Mouse (Mus musculus) midbrain, embryonic 10.5 days (tissue): ENCODE results near the gene Lcor. TPM values are rescaled to one million over a fixed set of nuclear protein-coding genes. Genes with fewer than 3 reads are reported as not detected.

Experiments
- DNase-seq: peaks from one replicate; pipeline ENCODE4 v3.0.0-alpha.2; 2017; ENCODE audit warnings: low spot score
- H3K27ac ChIP-seq: fragments of 300-500 bp; sonication (generic); replicated peaks from 2 replicates; pipeline ENCODE4 v1.5.1; 2016; ENCODE audit warnings: mild to moderate bottlenecking
- H3K27me3 ChIP-seq: fragments of 300-500 bp; sonication (generic); 2 replicates; pipeline ENCODE4 v1.6.1; 2016; ENCODE audit warnings: low read depth, mild to moderate bottlenecking; ENCODE audit not compliant: poor library complexity, severe bottlenecking
- H3K36me3 ChIP-seq: fragments of 300-500 bp; sonication (generic); 2 replicates; pipeline ENCODE4 v1.6.1; 2016; ENCODE audit warnings: mild to moderate bottlenecking, moderate library complexity
- H3K4me1 ChIP-seq: fragments of 300-500 bp; sonication (generic); 2 replicates; pipeline ENCODE4 v1.6.1; 2016
- H3K4me3 ChIP-seq: fragments of 300-500 bp; sonication (generic); 2 replicates; pipeline ENCODE4 v1.5.1; 2016; ENCODE audit warnings: mild to moderate bottlenecking, moderate library complexity
- H3K9me3 ChIP-seq: fragments of 300-500 bp; sonication (generic); replicated peaks from 2 replicates; pipeline ENCODE4 v1.6.1; 2016; ENCODE audit warnings: mild to moderate bottlenecking
- WGBS: fragments of 180-500 bp; shearing (Covaris S2); methylation state at CpG from one replicate; pipeline ENCODE4 v1.1.7; 2016; 5-methylcytosine and 5-hydroxymethylcytosine counted together
- polyA plus RNA-seq: library from polyadenylated mRNA; unstranded; fragments of >200 nt; fragmentation: Nextera tagmentation; extraction: Ambion mirVana; gene quantifications from 2 replicates; pipeline ENCODE4 v1.2.1, GENCODE M21; 2016

Lcor gene
- polyA plus RNA-seq, 1 experiment from 2014 or later = 13.9 TPM

GRCm38 (mm10) chr19:41449415-41450075 is 32.9 kb upstream of the Lcor start:
- 0 out of 2 replicates have a peak, but pooled peaks cover 6% of the 10 kb centered on the region for H3K4me1 ChIP-seq
- H3K36me3 ChIP-seq = no peaks in the 10 kb centered on the region
- no peaks in the 10 kb centered on the region for H3K9me3 ChIP-seq
- DNase-seq = no peak
- WGBS = 72% methylated on average over 7 of the region's 7 CpGs
- H3K27ac ChIP-seq = no peak overlapping the region
- no peaks in the 10 kb centered on the region for H3K27me3 ChIP-seq
- H3K4me3 ChIP-seq = no peak overlapping the region

GRCm38 (mm10) chr19:41452166-41452565 is 30.3 kb upstream of the Lcor start:
- H3K4me3 ChIP-seq = no peak overlapping the region
- H3K36me3 ChIP-seq = no peaks in the 10 kb centered on the region
- WGBS = 21% methylated on average over 3 of the region's 3 CpGs
- H3K27me3 ChIP-seq = no peaks in the 10 kb centered on the region
- no peaks in the 10 kb centered on the region for H3K9me3 ChIP-seq
- 0 out of 2 replicates have a peak, but pooled peaks cover 9% of the 10 kb centered on the region for H3K4me1 ChIP-seq
- H3K27ac ChIP-seq = no peak overlapping the region
- no peak for DNase-seq

- no peak for DNase-seq
- 0 out of 2 replicates have a peak, but pooled peaks cover 7% of the 10 kb centered on the region for H3K4me1 ChIP-seq
- whole genome bisulfite sequencing = 95% methylated on average over 4 of the region's 7 CpGs
These were observed 27.8 kb upstream of the Lcor start for GRCm38 (mm10) chr19:41454601-41455000.

GRCm38 (mm10) chr19:41455091-41455626 is 27.3 kb upstream of the Lcor start:
- Histone ChIP-seq H3K4me1 (0 out of 2 replicates have a peak, but pooled peaks cover 5% of the 10 kb centered on the region), H3K36me3 (no peaks in the 10 kb centered on the region), H3K9me3 (no peaks in the 10 kb centered on the region), H3K4me3 (no peak overlapping the region), H3K27ac (no peak overlapping the region; the same call in 1 of the 2 replicates), H3K27me3 (no peaks in the 10 kb centered on the region)
- WGBS = 76% methylated on average over 6 of the region's 6 CpGs
- peak; percentile 29 for DNase-seq

More at GRCm38 (mm10) chr19:41454601-41455000, 27.8 kb upstream of the Lcor start:
- H3K36me3 ChIP-seq = no peaks in the 10 kb centered on the region
- no peak overlapping the region for H3K4me3 ChIP-seq
- H3K27ac ChIP-seq = no peak overlapping the region; the same call in 1 of the 2 replicates
- H3K9me3 ChIP-seq = no peaks in the 10 kb centered on the region
- H3K27me3 ChIP-seq = no peaks in the 10 kb centered on the region

- H3K9me3 ChIP-seq = no peaks in the 10 kb centered on the region
- WGBS = 89% methylated on average over 5 of the region's 5 CpGs
- H3K27me3 ChIP-seq = no peaks in the 10 kb centered on the region
- H3K27ac ChIP-seq = no peak overlapping the region
- DNase-seq = no peak
- no peaks in the 10 kb centered on the region for H3K36me3 ChIP-seq
- no peak overlapping the region for H3K4me3 ChIP-seq
- H3K4me1 ChIP-seq = 0 out of 2 replicates have a peak, but pooled peaks cover 5% of the 10 kb centered on the region
These were observed 25.3 kb upstream of the Lcor start for GRCm38 (mm10) chr19:41457181-41457580.

- no peak for DNase-seq
- Histone ChIP-seq H3K4me1 (no peaks in the 10 kb centered on the region), H3K27ac (no peak overlapping the region), H3K27me3 (no peaks in the 10 kb centered on the region), H3K36me3 (no peaks in the 10 kb centered on the region), H3K9me3 (no peaks in the 10 kb centered on the region), H3K4me3 (no peak overlapping the region)
- 87% methylated on average over 9 of the region's 9 CpGs for WGBS
These were observed 20.2 kb upstream of the Lcor start for GRCm38 (mm10) chr19:41462166-41462735.

GRCm38 (mm10) chr19:41463841-41464240 is 18.6 kb upstream of the Lcor start:
- H3K36me3 ChIP-seq = no peaks in the 10 kb centered on the region
- H3K4me3 ChIP-seq = no peak overlapping the region
- no peaks in the 10 kb centered on the region for H3K4me1 ChIP-seq
- H3K27ac ChIP-seq = no peak overlapping the region
- no peaks in the 10 kb centered on the region for H3K27me3 ChIP-seq
- no peak for DNase-seq
- no peaks in the 10 kb centered on the region for H3K9me3 ChIP-seq
- 93% methylated on average over 5 of the region's 5 CpGs for WGBS

GRCm38 (mm10) chr19:41466475-41466874 is 16.0 kb upstream of the Lcor start:
- no peaks in the 10 kb centered on the region for H3K27me3 ChIP-seq
- H3K27ac ChIP-seq = no peak overlapping the region
- H3K4me3 ChIP-seq = no peak overlapping the region
- no peaks in the 10 kb centered on the region for H3K4me1 ChIP-seq
- 92% methylated on average over 3 of the region's 3 CpGs for WGBS
- no peaks in the 10 kb centered on the region for H3K36me3 ChIP-seq
- no peaks in the 10 kb centered on the region for H3K9me3 ChIP-seq
- no peak for DNase-seq

- Histone ChIP-seq H3K4me3 (no peak overlapping the region), H3K9me3 (no peaks in the 10 kb centered on the region), H3K27ac (no peak overlapping the region), H3K4me1 (no peaks in the 10 kb centered on the region), H3K36me3 (no peaks in the 10 kb centered on the region), H3K27me3 (no peaks in the 10 kb centered on the region)
- WGBS = 95% methylated on average over 7 of the region's 7 CpGs
- no peak for DNase-seq
These were observed 8.8 kb upstream of the Lcor start for GRCm38 (mm10) chr19:41473566-41474135.

- H3K27ac ChIP-seq = no peak overlapping the region
- H3K4me3 ChIP-seq = no peak overlapping the region
- no peaks in the 10 kb centered on the region for H3K9me3 ChIP-seq
- H3K36me3 ChIP-seq = no peaks in the 10 kb centered on the region
- H3K27me3 ChIP-seq = no peaks in the 10 kb centered on the region
- WGBS = 77% methylated on average over 2 of the region's 2 CpGs
- H3K4me1 ChIP-seq = no peaks in the 10 kb centered on the region
- no peak for DNase-seq
These were observed 7.5 kb upstream of the Lcor start for GRCm38 (mm10) chr19:41474943-41475342.

GRCm38 (mm10) chr19:41476530-41477249 is 5.7 kb upstream of the Lcor start:
- H3K36me3 ChIP-seq = no peaks in the 10 kb centered on the region
- H3K4me3 ChIP-seq = no peak overlapping the region
- no peaks in the 10 kb centered on the region for H3K9me3 ChIP-seq
- no peak for DNase-seq
- 89% methylated on average over 3 of the region's 3 CpGs for WGBS
- peaks cover 7% of the 10 kb centered on the region for H3K4me1 ChIP-seq
- H3K27me3 ChIP-seq = no peaks in the 10 kb centered on the region
- H3K27ac ChIP-seq = no peak overlapping the region

- H3K36me3 ChIP-seq = no peaks in the 10 kb centered on the region
- H3K27me3 ChIP-seq = no peaks in the 10 kb centered on the region
- H3K27ac ChIP-seq = no peak overlapping the region
- peak; percentile 44 for DNase-seq
- no peaks in the 10 kb centered on the region for H3K9me3 ChIP-seq
- peaks cover 36% of the 10 kb centered on the region for H3K4me1 ChIP-seq
- H3K4me3 ChIP-seq = peak overlapping the region; percentile 90
- WGBS = 16% methylated on average over 15 of the region's 15 CpGs
These were observed 1.2 kb upstream of the Lcor start for GRCm38 (mm10) chr19:41481030-41481886.
